Mouse (Mus musculus) kidney, embryonic 14.5 days (tissue): ENCODE measurements around the gene Als2. TPM values are rescaled to one million over a fixed set of nuclear protein-coding genes. Genes with fewer than 3 reads are reported as not detected.
A peak's percentile ranks its signal among the peaks of the same experiment; 100 is the strongest.

ENCODE experiments used
- ATAC-seq: fragments of 200-750 bp; cut with Nextera tagmentation; 2 replicates; pipeline ENCODE4 v1.8.0; 2017; ENCODE audit warnings: moderate number of reproducible peaks, mild to moderate bottlenecking, moderate TSS enrichment, moderate library complexity; ENCODE audit not compliant: low FRiP score, low TSS enrichment
- H3K27ac ChIP-seq: fragments of 300-500 bp; sonication (generic); 2 replicates; pipeline ENCODE4 v1.5.1; 2014; ENCODE audit warnings: low read depth, mild to moderate bottlenecking, low read length, moderate library complexity, mixed read lengths
- H3K27me3 ChIP-seq: fragments of 300-500 bp; sonication (generic); 2 replicates; pipeline ENCODE4 v1.6.1; 2014; ENCODE audit warnings: mild to moderate bottlenecking, low read length; ENCODE audit not compliant: control insufficient read depth, insufficient read depth
- H3K36me3 ChIP-seq: fragments of 300-500 bp; sonication (generic); 2 replicates; pipeline ENCODE4 v1.6.1; 2014; ENCODE audit warnings: low read length, mixed read lengths; ENCODE audit not compliant: control insufficient read depth, insufficient read depth
- H3K4me1 ChIP-seq: fragments of 300-500 bp; sonication (generic); 2 replicates; pipeline ENCODE4 v1.6.1; 2014; ENCODE audit warnings: low read length, mixed read lengths; ENCODE audit not compliant: control insufficient read depth, insufficient read depth
- H3K4me2 ChIP-seq: fragments of 300-500 bp; sonication (generic); replicated peaks from 2 replicates; pipeline ENCODE4 v1.6.1; 2014; ENCODE audit warnings: low read depth, mild to moderate bottlenecking, low read length
- H3K4me3 ChIP-seq: fragments of 300-500 bp; sonication (generic); 2 replicates; pipeline ENCODE4 v1.5.1; 2014; ENCODE audit warnings: mild to moderate bottlenecking, low read length
- H3K9ac ChIP-seq: fragments of 300-500 bp; sonication (generic); 2 replicates; pipeline ENCODE4 v1.6.1; 2014; ENCODE audit warnings: low read depth, mild to moderate bottlenecking, low read length, moderate library complexity
- H3K9me3 ChIP-seq: fragments of 300-500 bp; sonication (generic); 2 replicates; pipeline ENCODE4 v1.6.1; 2016; ENCODE audit warnings: low read length; ENCODE audit not compliant: control insufficient read depth
- WGBS: fragments of 180-500 bp; shearing (Covaris S2); extraction: QIAGEN DNeasy Blood & Tissue Kit; methylation state at CpG from one replicate; pipeline ENCODE4 v1.1.7; 2014; 5-methylcytosine and 5-hydroxymethylcytosine counted together
- polyA plus RNA-seq: library from polyadenylated mRNA; unstranded; fragments of >200 nt; fragmentation: Nextera tagmentation; extraction: Ambion mirVana; gene quantifications from 2 replicates; pipeline ENCODE4 v1.2.1, GENCODE M21; 2014

The Als2 gene
- polyA plus RNA-seq, 1 experiment from 2014 or later, result 13.7 TPM

- WGBS, result 91% methylated on average over 3 of the region's 3 CpGs
- Histone ChIP-seq H3K4me3 (no peak overlapping the region), H3K9ac (no peak overlapping the region), H3K27ac (no peak overlapping the region), H3K4me2 (no peak overlapping the region), H3K27me3 (no peaks in the 10 kb centered on the region), H3K36me3 (peaks cover 8% of the 10 kb centered on the region), H3K4me1 (no peaks in the 10 kb centered on the region), H3K9me3 (no peaks in the 10 kb centered on the region)
- ATAC-seq, result no peak
Observed at GRCm38 (mm10) chr1:59220371-59220770, 16.7 kb downstream of the Als2 start.

DNA sequence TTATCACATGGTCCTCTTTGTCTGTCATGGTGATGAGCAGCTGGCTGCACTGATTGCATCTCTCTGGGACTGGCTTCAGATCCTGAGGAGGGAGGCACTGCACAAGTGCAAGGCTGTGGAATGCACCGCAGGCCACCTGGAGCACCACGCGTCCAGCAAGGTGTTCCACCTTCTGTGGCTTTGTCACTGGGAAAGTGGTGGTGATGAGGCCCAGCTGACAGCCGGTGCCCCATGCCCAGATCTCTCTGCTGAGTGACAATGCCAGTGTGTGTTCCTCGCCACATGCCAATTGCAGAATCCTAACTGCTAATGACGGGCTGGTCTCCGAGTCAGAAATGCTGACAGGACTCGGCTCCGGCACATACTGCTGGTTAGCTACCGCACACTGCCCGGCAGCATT is 21.6 kb downstream of the Als2 start:
- Histone ChIP-seq H3K36me3 (peaks cover 18% of the 10 kb centered on the region), H3K4me3 (no peak overlapping the region)
- 94% methylated on average over 11 of the region's 11 CpGs for WGBS

DNA sequence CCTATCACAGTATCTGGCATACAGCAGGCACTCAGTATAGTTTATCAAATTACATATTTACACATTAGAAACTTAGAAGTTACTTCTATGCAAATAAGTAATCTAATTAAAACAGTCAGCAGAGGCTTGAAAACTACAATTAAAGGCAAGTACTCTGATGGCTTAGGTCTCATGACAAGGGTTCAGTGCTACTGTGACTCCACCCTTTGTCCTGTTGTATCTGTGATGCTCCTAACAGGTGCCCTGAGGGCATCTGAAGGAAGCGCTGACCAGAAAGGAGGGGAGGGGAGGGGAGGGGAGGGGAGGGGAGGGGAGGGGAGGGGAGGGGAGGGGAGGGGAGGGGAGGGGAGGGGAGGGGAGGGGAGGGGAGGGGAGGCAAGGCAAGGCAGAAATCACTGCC is 24.1 kb downstream of the Als2 start:
- no peak for ATAC-seq
- no peak overlapping the region; the same call in 1 of the 2 replicates for H3K27ac ChIP-seq
- no CpG with 5 or more reads among the region's 1 CpGs for WGBS

More for the DNA sequence above, 21.6 kb downstream of the Als2 start:
- Histone ChIP-seq H3K4me2 (no peak overlapping the region), H3K9ac (no peak overlapping the region), H3K27ac (no peak overlapping the region), H3K27me3 (no peaks in the 10 kb centered on the region), H3K9me3 (no peaks in the 10 kb centered on the region), H3K4me1 (no peaks in the 10 kb centered on the region)
- ATAC-seq, result no peak

DNA sequence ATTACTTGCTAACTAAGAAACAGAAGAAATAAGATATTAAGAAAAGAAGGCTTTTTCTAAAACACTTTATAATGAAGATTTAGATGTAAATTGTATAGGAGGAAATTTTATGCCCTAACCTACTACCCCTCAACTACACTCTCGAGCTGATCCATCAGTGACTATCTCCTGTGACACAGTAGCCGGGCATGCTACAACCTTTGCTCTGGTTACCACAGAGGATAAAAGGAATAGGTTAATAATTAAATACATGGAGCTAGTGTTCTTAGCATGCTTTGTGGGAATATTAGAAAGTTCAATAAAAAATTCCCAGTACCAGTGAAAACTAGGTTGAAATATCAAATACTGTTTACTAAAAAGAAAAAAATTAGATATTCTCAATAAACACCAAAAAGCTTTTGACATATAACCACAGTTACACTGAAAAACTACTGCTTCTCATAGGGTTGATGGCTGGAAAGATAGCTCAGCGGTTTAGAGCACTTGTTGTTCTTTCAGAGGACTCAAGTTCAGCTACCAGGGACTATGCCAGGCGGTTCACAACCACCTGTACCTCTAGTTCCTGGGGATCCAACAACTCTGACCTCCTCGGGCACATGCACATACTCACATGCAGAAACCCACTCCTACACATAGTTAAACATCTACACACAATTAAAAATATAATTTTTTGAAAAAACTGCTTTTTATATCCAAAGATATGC is 24.8 kb downstream of the Als2 start:
- Histone ChIP-seq H3K4me2 (no peak overlapping the region), H3K9me3 (no peaks in the 10 kb centered on the region), H3K4me3 (no peak overlapping the region), H3K27ac (peak overlapping the region; percentile 47; the same call in 1 of the 2 replicates), H3K27me3 (no peaks in the 10 kb centered on the region), H3K9ac (no peak overlapping the region), H3K4me1 (no peaks in the 10 kb centered on the region), H3K36me3 (peaks cover 30% of the 10 kb centered on the region)
- 63% methylated on average over 5 of the region's 5 CpGs for WGBS
- ATAC-seq, result no peak

More for the DNA sequence above, 24.1 kb downstream of the Als2 start:
- Histone ChIP-seq H3K9me3 (no peaks in the 10 kb centered on the region), H3K4me1 (no peaks in the 10 kb centered on the region), H3K4me3 (no peak overlapping the region), H3K36me3 (peaks cover 32% of the 10 kb centered on the region), H3K4me2 (no peak overlapping the region), H3K9ac (no peak overlapping the region), H3K27me3 (no peaks in the 10 kb centered on the region)

DNA sequence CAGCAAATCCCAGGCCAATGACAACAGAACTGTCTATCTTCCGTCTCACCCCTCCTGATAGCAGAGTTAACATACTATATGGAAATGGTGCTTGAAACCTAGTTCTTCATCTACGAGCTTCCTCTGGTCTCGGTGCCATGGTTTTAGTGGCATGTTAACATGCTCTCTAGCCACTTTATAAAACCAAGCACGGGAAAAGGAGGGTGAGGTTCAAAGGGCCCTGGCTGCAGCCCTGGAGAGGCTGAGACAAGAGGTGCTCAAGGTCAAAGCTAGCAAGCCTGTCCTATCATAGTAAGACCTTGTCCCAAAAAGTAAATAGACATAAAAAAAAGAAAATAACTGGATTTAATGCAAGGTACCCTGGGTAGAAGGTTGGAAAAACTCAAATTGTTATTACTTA is 25.4 kb downstream of the Als2 start:
- no peak overlapping the region for H3K4me2 ChIP-seq
- WGBS, result 74% methylated on average over 4 of the region's 4 CpGs
- H3K9ac ChIP-seq, result no peak overlapping the region
- H3K27ac ChIP-seq, result no peak overlapping the region
- H3K4me3 ChIP-seq, result no peak overlapping the region
- H3K36me3 ChIP-seq, result peaks cover 30% of the 10 kb centered on the region; the same call in 1 of the 2 replicates
- no peak for ATAC-seq
- no peaks in the 10 kb centered on the region for H3K9me3 ChIP-seq
- no peaks in the 10 kb centered on the region for H3K4me1 ChIP-seq
- no peaks in the 10 kb centered on the region for H3K27me3 ChIP-seq

DNA sequence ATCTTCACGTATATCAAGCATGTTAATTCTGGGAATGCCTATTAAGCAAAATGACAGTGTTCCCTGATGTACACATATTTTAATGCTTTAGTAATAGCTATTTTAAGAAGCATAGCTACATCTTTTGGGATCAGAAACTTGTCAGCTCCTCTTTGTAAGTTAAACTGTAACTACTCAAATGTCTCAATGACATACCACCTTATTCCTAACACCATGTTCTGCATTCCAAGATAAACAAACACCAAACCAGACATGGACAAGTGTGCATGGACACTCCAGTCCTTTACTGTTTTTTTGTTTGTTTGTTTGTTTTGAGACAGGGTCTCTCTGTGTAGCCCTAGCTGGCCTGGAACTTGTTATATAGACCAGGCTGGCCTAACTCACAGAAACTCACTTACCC is 28.7 kb downstream of the Als2 start:
- Histone ChIP-seq H3K27ac (no peak overlapping the region), H3K4me1 (no peaks in the 10 kb centered on the region), H3K4me3 (no peak overlapping the region), H3K9me3 (no peaks in the 10 kb centered on the region), H3K36me3 (peaks cover 15% of the 10 kb centered on the region; the same call in 1 of the 2 replicates), H3K4me2 (no peak overlapping the region), H3K9ac (no peak overlapping the region), H3K27me3 (no peaks in the 10 kb centered on the region)
- no peak for ATAC-seq
- 78% methylated on average over 1 of the region's 1 CpGs for WGBS

DNA sequence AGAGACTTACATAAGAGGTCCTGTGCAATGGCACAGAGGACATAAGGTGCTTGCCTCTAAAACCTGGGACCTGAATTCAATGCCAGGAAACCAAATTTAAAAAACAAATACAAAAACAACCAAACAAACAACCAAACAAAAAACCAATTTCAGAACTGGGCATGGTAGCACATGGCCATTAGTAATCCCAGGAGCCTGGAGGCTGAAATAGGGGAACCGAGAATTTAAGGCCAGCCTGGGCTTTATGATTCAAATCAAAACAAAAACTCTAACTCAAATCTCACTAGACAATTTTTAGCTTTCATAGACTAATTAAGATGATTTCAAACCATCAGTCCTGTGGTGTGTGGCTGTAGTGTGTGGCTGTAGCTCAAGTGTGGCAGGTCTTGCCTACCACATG is 32.5 kb downstream of the Als2 start:
- no peak overlapping the region for H3K9ac ChIP-seq
- no peak overlapping the region for H3K4me3 ChIP-seq
- ATAC-seq, result no peak
- H3K4me2 ChIP-seq, result no peak overlapping the region
- 92% methylated on average over 1 of the region's 1 CpGs for WGBS
- no peaks in the 10 kb centered on the region for H3K27me3 ChIP-seq
- H3K27ac ChIP-seq, result no peak overlapping the region
- H3K36me3 ChIP-seq, result peaks cover 16% of the 10 kb centered on the region
- H3K9me3 ChIP-seq, result no peaks in the 10 kb centered on the region
- H3K4me1 ChIP-seq, result no peaks in the 10 kb centered on the region

DNA sequence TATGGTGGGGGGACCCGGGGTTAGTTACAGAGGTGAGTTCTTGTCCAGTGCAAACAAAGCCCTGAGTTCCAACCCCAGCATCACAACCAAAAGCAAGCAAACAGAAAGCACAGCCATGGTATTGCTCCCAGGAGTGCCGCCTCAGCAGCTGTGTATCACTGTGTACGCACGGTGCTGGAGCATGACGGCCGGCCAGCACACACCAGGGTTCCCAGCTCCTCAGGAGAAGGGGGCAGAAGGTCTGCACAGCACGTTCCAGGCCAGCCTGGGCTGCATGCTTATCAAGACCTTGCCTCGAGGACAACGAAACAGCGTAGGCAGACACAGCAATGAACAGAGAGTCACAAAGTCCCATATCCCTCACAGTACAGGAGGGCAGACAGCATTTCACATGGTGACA is 34.7 kb downstream of the Als2 start:
- Histone ChIP-seq H3K9me3 (no peaks in the 10 kb centered on the region), H3K27me3 (no peaks in the 10 kb centered on the region), H3K9ac (no peak overlapping the region), H3K4me2 (no peak overlapping the region), H3K4me1 (no peaks in the 10 kb centered on the region), H3K27ac (no peak overlapping the region), H3K4me3 (no peak overlapping the region), H3K36me3 (peaks cover 13% of the 10 kb centered on the region)
- WGBS, result 90% methylated on average over 10 of the region's 10 CpGs
- ATAC-seq, result no peak

- H3K4me2 ChIP-seq, result no peak overlapping the region
- ATAC-seq, result no peak
- no peaks in the 10 kb centered on the region for H3K9me3 ChIP-seq
- no peak overlapping the region for H3K4me3 ChIP-seq
- peaks cover 13% of the 10 kb centered on the region for H3K36me3 ChIP-seq
- H3K27me3 ChIP-seq, result no peaks in the 10 kb centered on the region
- H3K4me1 ChIP-seq, result no peaks in the 10 kb centered on the region
- no peak overlapping the region for H3K27ac ChIP-seq
- H3K9ac ChIP-seq, result no peak overlapping the region
- 85% methylated on average over 1 of the region's 1 CpGs for WGBS
Observed at GRCm38 (mm10) chr1:59201561-59201960, 35.5 kb downstream of the Als2 start.
